Comparison of ENCODE assay signal across 18 mouse cellular contexts in the genomic region with DNA sequence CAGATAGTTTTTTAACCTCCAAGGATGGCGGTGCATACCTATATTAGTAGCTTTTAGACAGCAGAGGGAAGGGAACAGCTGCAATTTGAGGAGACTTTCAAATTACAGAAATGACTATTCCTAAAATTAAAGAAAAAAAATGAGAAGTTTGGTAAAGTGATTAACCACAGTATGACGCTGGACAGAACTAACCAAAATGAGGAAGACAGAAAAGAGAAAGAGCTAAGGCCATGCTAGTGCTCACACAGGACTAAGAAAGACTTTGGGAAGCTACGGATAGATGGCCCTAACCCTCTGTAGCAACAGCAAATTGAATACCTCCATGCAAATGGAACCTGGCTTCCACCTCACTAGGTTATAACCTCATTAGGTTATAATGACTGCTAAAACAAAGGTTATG.
DNase-seq lines count a peak whose midpoint lies in the region; ATAC-seq and TF ChIP-seq lines count a peak whose summit lies in the region.
"Had no signal": no experiment of that assay in that cellular context is flagged by ENCODE, and none has a peak within 500 bp of the region (broad histone marks: within the 10 kb centered on the region; RNA-seq: fewer than 3 reads in every experiment).

No protein-coding gene starts in this region.

- no peak overlapping the region for H3K4me2 ChIP-seq in heart, embryonic 13.5 days
- 0 out of 2 replicates have a peak overlapping the region, but pooled peaks have one; percentile 9 for H3K4me2 ChIP-seq in liver, postnatal 0 days (ENCODE audit: low read depth, low read length)
- H3K4me2 ChIP-seq in liver, embryonic 11.5 days, result no peak overlapping the region
- no peak overlapping the region for H3K4me2 ChIP-seq in stomach, postnatal 0 days (replicated peaks; ENCODE audit: low read depth)
- H3K4me2 ChIP-seq: midbrain, embryonic 15.5 days; stomach, embryonic 15.5 days had no signal

- no peaks in the 10 kb centered on the region for H3K9me3 ChIP-seq in heart, embryonic 13.5 days
- H3K9me3 ChIP-seq in liver, postnatal 0 days (ENCODE audit: low read length), result no peaks in the 10 kb centered on the region
- no peaks in the 10 kb centered on the region for H3K9me3 ChIP-seq in liver, embryonic 11.5 days (ENCODE audit: control insufficient read depth, low read length)
- no peaks in the 10 kb centered on the region for H3K9me3 ChIP-seq in stomach, postnatal 0 days (ENCODE audit: control insufficient read depth, low read length)
- H3K9me3 ChIP-seq: midbrain, embryonic 15.5 days; stomach, embryonic 15.5 days had no signal

- no peak for ATAC-seq in heart, embryonic 13.5 days (ENCODE audit: extremely low read depth, insufficient number of reproducible peaks, low FRiP score, low TSS enrichment)
- ATAC-seq in liver, postnatal 0 days, result no peak
- no peak for ATAC-seq in liver, embryonic 11.5 days (replicated peaks; ENCODE audit: low FRiP score)
- ATAC-seq in stomach, postnatal 0 days (ENCODE audit: low FRiP score, low TSS enrichment), result no peak
- ATAC-seq: hindbrain, postnatal 0 days; midbrain, embryonic 15.5 days had no signal

- peaks cover 95% of the 10 kb centered on the region for H3K79me2 ChIP-seq in macrophage (ENCODE audit: inconsistent target)

- peaks cover 99% of the 10 kb centered on the region for H3K4me1 ChIP-seq in heart, embryonic 13.5 days
- H3K4me1 ChIP-seq in liver, postnatal 0 days (ENCODE audit: insufficient read depth), result peaks cover 38% of the 10 kb centered on the region
- peaks cover 49% of the 10 kb centered on the region for H3K4me1 ChIP-seq in liver, embryonic 11.5 days (replicated peaks; ENCODE audit: control insufficient read depth, insufficient read depth, low read length)
- H3K4me1 ChIP-seq in stomach, postnatal 0 days (replicated peaks; ENCODE audit: control insufficient read depth, insufficient read depth), result peaks cover 10% of the 10 kb centered on the region; the same call in 1 of the 2 replicates

- no peaks in the 10 kb centered on the region for H3K27me3 ChIP-seq in heart, embryonic 13.5 days (replicated peaks)
- H3K27me3 ChIP-seq in liver, postnatal 0 days (ENCODE audit: insufficient read depth, low read length), result no peaks in the 10 kb centered on the region
- H3K27me3 ChIP-seq in liver, embryonic 11.5 days (replicated peaks; ENCODE audit: control insufficient read depth, insufficient read depth, low read length), result no peaks in the 10 kb centered on the region
- no peaks in the 10 kb centered on the region for H3K27me3 ChIP-seq in stomach, postnatal 0 days (ENCODE audit: control insufficient read depth, insufficient read depth, low read length)
- H3K27me3 ChIP-seq: midbrain, embryonic 15.5 days; stomach, embryonic 15.5 days had no signal

- no peak for TF ChIP-seq EP300 in liver, postnatal 0 days (IDR thresholded peaks at IDR 0.05; ENCODE audit: low read depth)
- TF ChIP-seq EP300 in stomach, postnatal 0 days (optimal IDR thresholded peaks at IDR 0.05), result no peak

- H3K9ac ChIP-seq in heart, embryonic 13.5 days, result 0 out of 2 replicates have a peak overlapping the region, but pooled peaks have one; percentile 5
- no peak overlapping the region for H3K9ac ChIP-seq in liver, postnatal 0 days (replicated peaks)
- H3K9ac ChIP-seq in liver, embryonic 11.5 days (ENCODE audit: low read depth, low read length), result no peak overlapping the region
- H3K9ac ChIP-seq in stomach, postnatal 0 days (ENCODE audit: low read length), result no peak overlapping the region
- H3K9ac ChIP-seq: midbrain, embryonic 15.5 days; stomach, embryonic 15.5 days had no signal

- WGBS in heart, embryonic 13.5 days, result 83% methylated on average over 3 of the region's 3 CpGs
- WGBS in liver, postnatal 0 days (ENCODE audit: insufficient replicate concordance), result 62% methylated on average over 3 of the region's 3 CpGs
- 77% methylated on average over 3 of the region's 3 CpGs for WGBS in liver, embryonic 11.5 days
- whole genome bisulfite sequencing in macrophage (ENCODE audit: missing documents), result 10% methylated on average over 3 of the region's 3 CpGs
- 72% methylated on average over 3 of the region's 3 CpGs for WGBS in stomach, postnatal 0 days

- no peaks in the 10 kb centered on the region; the same call in 1 of the 2 replicates for H3K36me3 ChIP-seq in heart, embryonic 13.5 days
- no peaks in the 10 kb centered on the region; the same call in 1 of the 2 replicates for H3K36me3 ChIP-seq in liver, postnatal 0 days (replicated peaks; ENCODE audit: insufficient read depth, low read length)
- no peaks in the 10 kb centered on the region for H3K36me3 ChIP-seq in liver, embryonic 11.5 days (ENCODE audit: control insufficient read depth, insufficient read depth, low read length)
- H3K36me3 ChIP-seq in macrophage (ENCODE audit: inconsistent target), result no peaks in the 10 kb centered on the region
- no peaks in the 10 kb centered on the region for H3K36me3 ChIP-seq in stomach, postnatal 0 days (ENCODE audit: control insufficient read depth, insufficient read depth, low read length)
- H3K36me3 ChIP-seq: midbrain, embryonic 15.5 days; stomach, embryonic 15.5 days had no signal

- peak overlapping the region; percentile 81 for H3K27ac ChIP-seq in heart, embryonic 13.5 days (replicated peaks)
- peak overlapping the region; percentile 68 for H3K27ac ChIP-seq in liver, postnatal 0 days (ENCODE audit: low read depth)
- H3K27ac ChIP-seq in liver, embryonic 11.5 days (ENCODE audit: low read depth, low read length), result no peak overlapping the region
- peak overlapping the region; percentile 51 for H3K27ac ChIP-seq in macrophage
- H3K27ac ChIP-seq in stomach, postnatal 0 days (replicated peaks), result no peak overlapping the region
- H3K27ac ChIP-seq: hindbrain, postnatal 0 days; midbrain, embryonic 15.5 days; stomach, embryonic 15.5 days had no signal

- H3K4me3 ChIP-seq in heart, embryonic 13.5 days, result no peak overlapping the region
- no peak overlapping the region for H3K4me3 ChIP-seq in liver, postnatal 0 days (ENCODE audit: low read depth, low read length)
- no peak overlapping the region for H3K4me3 ChIP-seq in liver, embryonic 11.5 days (ENCODE audit: low read depth, low read length)
- no peak overlapping the region for H3K4me3 ChIP-seq in macrophage (ENCODE audit: inconsistent target)
- H3K4me3 ChIP-seq in stomach, postnatal 0 days (ENCODE audit: low read depth, low read length), result no peak overlapping the region
- H3K4me3 ChIP-seq: midbrain, embryonic 15.5 days; stomach, embryonic 15.5 days had no signal

- TF ChIP-seq CTCF in liver, postnatal 0 days (IDR thresholded peaks at IDR 0.05; ENCODE audit: low read depth), result no peak
- no peak for TF ChIP-seq CTCF in stomach, postnatal 0 days (IDR thresholded peaks at IDR 0.05; ENCODE audit: low read depth)

- DNase-seq in heart, postnatal 4 days, result no peak
- no peak for DNase-seq in liver, postnatal 0 days
- DNase-seq in liver, embryonic 11.5 days (ENCODE audit: low spot score), result no peak
- DNase-seq in urinary bladder, postnatal 14 days (ENCODE audit: low spot score), result no peak
- no peak for DNase-seq in stomach, postnatal 0 days (ENCODE audit: low spot score)
- DNase-seq: B cell, adult 2 months; cerebellum, postnatal 10 days; gastrocnemius, postnatal 25 days; kidney, adult 18-20 months; kidney, postnatal 10 days; lung, adult 2 months; right cerebral cortex, adult 18-20 months; thymus, postnatal 14 days had no signal

Comparison
In these comparisons a context has a peak if more than half of its experiments do, and no peak if none do; other contexts are left out.
1. H3K27ac ChIP-seq: peak in heart, embryonic 13.5 days (single experiment), liver, postnatal 0 days (single experiment) and macrophage (single experiment); none in liver, embryonic 11.5 days (single experiment) and stomach, postnatal 0 days (single experiment).